Mouse (Mus musculus) left cerebral cortex, adult 2 months (tissue): ENCODE results near the gene Zic5. TPM values are rescaled to one million over a fixed set of nuclear protein-coding genes. Genes with fewer than 3 reads are reported as not detected.

Experiments used
- DNase-seq, 2 experiments: peaks; one replicate each; pipeline ENCODE4 v3.0.0; 2021 to 2022; ENCODE audit warnings: low spot score in 2 of 2, mixed read lengths in 1 of 2; ENCODE audit errors: extremely low spot score in 1 of 2
- H3K27ac ChIP-seq: fragments of 200-600 bp; 2 replicates; pipeline ENCODE4 v1.8.1; 2022
- H3K4me3 ChIP-seq: fragments of 200-600 bp; 2 replicates; pipeline ENCODE4 v1.8.1; 2022
- CTCF ChIP-seq: fragments of 200-600 bp; IDR thresholded peaks from 2 replicates; pipeline ENCODE4 v1.8.1; 2022; ENCODE audit warnings: antibody characterized with exemption, mild to moderate bottlenecking, moderate library complexity
- intact Hi-C: fragments of 180-260 bp; cut with DNase I; formaldehyde crosslinking; loops from one replicate; pipeline ENCODE4 v1.15.1; 2025
- total RNA-seq, 2 experiments: library from RNA; stranded (reverse); gene quantifications; 2 replicates each; pipeline ENCODE4 v1.2.3; 2021

Gene Zic5
- total RNA-seq, 2 experiments from 2014 or later, result 4.1 to 4.8 TPM

GRCm38 (mm10) chr14:122471449-122472085 lies 6.1 kb upstream of the Zic5 start:
- Histone ChIP-seq H3K27ac (no peak overlapping the region), H3K4me3 (no peak overlapping the region)
- no peak for TF ChIP-seq CTCF
- intact Hi-C loops, result loop anchor here (5.0 kb wide), 1 partner anchor 244 kb away; no protein-coding TSS in a partner anchor
- DNase-seq, result no peak

- TF ChIP-seq CTCF, result no peak
- Histone ChIP-seq H3K27ac (no peak overlapping the region), H3K4me3 (no peak overlapping the region)
- intact Hi-C loops, result loop anchor here (10.0 kb wide), 1 partner anchor 364 kb away; the partner anchor contains the start of gene Tm9sf2
- no peak for DNase-seq
Measured at GRCm38 (mm10) chr14:122468971-122469755, 3.7 kb upstream of the Zic5 start.

- no peak for TF ChIP-seq CTCF
- DNase-seq, result no peak
- intact Hi-C loops, result loop anchor here (10.0 kb wide), 1 partner anchor 363 kb away; the partner anchor contains the start of gene Tm9sf2
- H3K27ac ChIP-seq, result no peak overlapping the region
- H3K4me3 ChIP-seq, result no peak overlapping the region
Measured at GRCm38 (mm10) chr14:122467926-122468841, 2.7 kb upstream of the Zic5 start.

- no peak for TF ChIP-seq CTCF
- intact Hi-C loops, result loop anchor here (10.0 kb wide), 1 partner anchor 362 kb away; the partner anchor contains the start of gene Tm9sf2
- H3K27ac ChIP-seq, result no peak overlapping the region
- H3K4me3 ChIP-seq, result no peak overlapping the region
- no peak for DNase-seq
Measured at GRCm38 (mm10) chr14:122466756-122467362, 1.4 kb upstream of the Zic5 start.

- intact Hi-C loops, result loop anchor here (10.0 kb wide), 1 partner anchor 361 kb away; the partner anchor contains the start of gene Tm9sf2
- no peak for TF ChIP-seq CTCF
- no peak overlapping the region for H3K27ac ChIP-seq
- no peak for DNase-seq
- H3K4me3 ChIP-seq, result no peak overlapping the region
Measured at GRCm38 (mm10) chr14:122465931-122466490, 534 bp upstream of the Zic5 start.

- no peak for DNase-seq
- TF ChIP-seq CTCF, result no peak
- intact Hi-C loops, result loop anchor here (10.0 kb wide), 1 partner anchor 360 kb away; the partner anchor contains the start of gene Tm9sf2
- peak overlapping the region; percentile 51 for H3K4me3 ChIP-seq
- H3K27ac ChIP-seq, result peak overlapping the region; percentile 81
Measured at GRCm38 (mm10) chr14:122464351-122464762, 1.1 kb downstream of the Zic5 start.

- DNase-seq, result peak in 1 of 2 experiments; percentile 41
- Histone ChIP-seq H3K4me3 (peak overlapping the region; percentile 50), H3K27ac (peak overlapping the region; percentile 70)
- intact Hi-C loops, result loop anchor here (10.0 kb wide), 1 partner anchor 359 kb away; the partner anchor contains the start of gene Tm9sf2
Measured at GRCm38 (mm10) chr14:122463734-122464341, 1.6 kb downstream of the Zic5 start.

GRCm38 (mm10) chr14:122463080-122463691 lies 2.3 kb downstream of the Zic5 start:
- H3K4me3 ChIP-seq, result peak overlapping the region; percentile 50
- no peak for DNase-seq
- intact Hi-C loops, result loop anchor here (10.0 kb wide), 1 partner anchor 358 kb away; the partner anchor contains the start of gene Tm9sf2
- peak overlapping the region; percentile 70 for H3K27ac ChIP-seq
- TF ChIP-seq CTCF, result no peak

- Histone ChIP-seq H3K4me3 (peak overlapping the region; percentile 50), H3K27ac (peak overlapping the region; percentile 70; the same call in 1 of the 2 replicates)
- intact Hi-C loops, result loop anchor here (10.0 kb wide), 1 partner anchor 358 kb away; the partner anchor contains the start of gene Tm9sf2
- DNase-seq, result no peak
- no peak for TF ChIP-seq CTCF
Measured at GRCm38 (mm10) chr14:122462689-122463079, 2.8 kb downstream of the Zic5 start.
